Mouse (Mus musculus): ENCODE measurements at regions not wholly inside any gene's neighbourhood (a gene's known extent, or its start where the extent isn't known, plus 50 kb on each side); places are given as distances from the start of the nearest gene placed in this dataset.
A peak's percentile ranks its signal among the peaks of the same experiment; 100 is the strongest.

DNA sequence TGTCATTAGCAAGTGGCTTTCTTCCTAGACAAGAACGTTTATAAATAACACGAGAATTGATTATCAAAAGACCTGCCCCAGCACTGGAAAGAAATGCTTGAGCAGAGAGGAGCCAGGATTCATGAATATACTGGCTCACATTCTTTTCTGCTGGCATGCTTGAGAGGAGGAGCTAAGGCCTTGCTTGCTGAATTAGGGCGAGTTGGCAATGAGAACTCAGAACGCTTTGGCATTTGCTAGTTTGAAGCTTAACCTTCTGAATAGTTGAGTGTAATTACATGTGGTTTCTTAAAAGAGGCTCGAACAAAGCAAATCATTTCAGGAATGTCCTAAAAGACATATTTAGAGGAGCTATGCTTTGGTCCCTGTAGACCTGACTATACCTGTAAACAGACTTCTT, 91.5 kb downstream of the Gm10260 start:
- WGBS, result 43% methylated on average over 5 of the region's 5 CpGs
- Histone ChIP-seq H3K4me2 (replicated peaks; ENCODE audit: low read depth, low read length, severe bottlenecking) (no peak overlapping the region), H3K4me3 (replicated peaks; ENCODE audit: low read length) (no peak overlapping the region), H3K4me1 (ENCODE audit: control insufficient read depth, insufficient read depth, low read length) (peaks cover 9% of the 10 kb centered on the region; the same call in 1 of the 2 replicates), H3K36me3 (ENCODE audit: control insufficient read depth, insufficient read depth, low read length) (no peaks in the 10 kb centered on the region), H3K27ac (replicated peaks; ENCODE audit: low read depth, low read length) (peak overlapping the region; percentile 28; the same call in 1 of the 2 replicates), H3K9me3 (ENCODE audit: control insufficient read depth, low read length) (no peaks in the 10 kb centered on the region), H3K27me3 (ENCODE audit: control insufficient read depth, insufficient read depth, low read length) (no peaks in the 10 kb centered on the region), H3K9ac (ENCODE audit: low read depth, low read length, severe bottlenecking) (no peak overlapping the region)
- DNase-seq (ENCODE audit: low spot score) (no peak), ATAC-seq (ENCODE audit: low FRiP score, low read depth) (no peak)
- no peak for TF ChIP-seq POLR2A (IDR thresholded peaks at IDR 0.05; ENCODE audit: borderline replicate concordance, extremely low read depth, insufficient read depth, insufficient read length)

DNA sequence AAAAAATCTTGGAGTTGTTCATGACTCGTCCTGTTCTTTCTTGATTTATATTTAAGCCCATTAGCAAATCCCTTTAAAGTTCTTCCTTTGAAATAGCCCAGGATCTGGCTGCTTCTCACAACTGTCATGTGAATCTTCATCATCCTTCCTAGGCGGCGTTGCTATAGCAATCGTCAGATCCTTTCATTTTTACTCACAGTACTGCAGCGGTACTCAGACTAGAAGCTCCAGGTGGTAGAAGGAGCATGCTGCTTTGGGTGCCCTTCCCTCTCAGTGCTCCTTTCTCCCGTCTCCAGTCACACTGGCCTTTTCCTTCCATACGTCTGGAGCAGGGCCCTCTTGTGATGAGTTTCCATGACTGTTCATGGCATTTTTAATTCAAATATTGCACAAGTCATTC, 93.1 kb downstream of the Gm10260 start:
- Histone ChIP-seq H3K36me3 (ENCODE audit: control insufficient read depth, insufficient read depth, low read length) (no peaks in the 10 kb centered on the region), H3K4me2 (replicated peaks; ENCODE audit: low read depth, low read length, severe bottlenecking) (no peak overlapping the region), H3K9ac (ENCODE audit: low read depth, low read length, severe bottlenecking) (no peak overlapping the region), H3K27ac (replicated peaks; ENCODE audit: low read depth, low read length) (no peak overlapping the region), H3K4me1 (ENCODE audit: control insufficient read depth, insufficient read depth, low read length) (peaks cover 17% of the 10 kb centered on the region), H3K27me3 (ENCODE audit: control insufficient read depth, insufficient read depth, low read length) (no peaks in the 10 kb centered on the region), H3K4me3 (replicated peaks; ENCODE audit: low read length) (no peak overlapping the region), H3K9me3 (ENCODE audit: control insufficient read depth, low read length) (no peaks in the 10 kb centered on the region)
- 87% methylated on average over 7 of the region's 7 CpGs for WGBS
- ATAC-seq (ENCODE audit: low FRiP score, low read depth), result no peak
- TF ChIP-seq POLR2A (IDR thresholded peaks at IDR 0.05; ENCODE audit: borderline replicate concordance, extremely low read depth, insufficient read depth, insufficient read length), result no peak
- no peak for DNase-seq (ENCODE audit: low spot score)

DNA sequence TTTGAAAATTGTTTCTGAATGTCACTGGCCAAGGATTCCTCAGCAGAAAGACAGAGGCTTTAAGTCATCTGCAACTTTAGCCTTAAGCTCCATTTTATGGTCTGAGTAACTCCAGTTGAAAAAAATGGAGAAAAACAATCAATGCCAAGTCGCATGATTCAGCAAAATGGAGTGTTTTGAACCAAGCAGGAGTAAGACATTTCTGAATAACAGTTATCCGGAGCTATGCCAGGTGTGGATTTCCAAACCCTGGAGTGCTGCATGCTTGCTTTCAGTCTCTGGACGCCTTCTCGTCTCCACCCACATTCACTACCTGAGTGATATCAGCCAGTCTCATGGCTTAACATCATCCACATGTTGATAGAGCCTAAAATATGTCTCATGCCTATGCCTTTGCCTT, 93.7 kb downstream of the Gm10260 start:
- TF ChIP-seq POLR2A (IDR thresholded peaks at IDR 0.05; ENCODE audit: borderline replicate concordance, extremely low read depth, insufficient read depth, insufficient read length), result no peak
- Histone ChIP-seq H3K4me3 (replicated peaks; ENCODE audit: low read length) (no peak overlapping the region), H3K4me1 (ENCODE audit: control insufficient read depth, insufficient read depth, low read length) (peaks cover 17% of the 10 kb centered on the region), H3K9ac (ENCODE audit: low read depth, low read length, severe bottlenecking) (no peak overlapping the region), H3K36me3 (ENCODE audit: control insufficient read depth, insufficient read depth, low read length) (no peaks in the 10 kb centered on the region), H3K27me3 (ENCODE audit: control insufficient read depth, insufficient read depth, low read length) (no peaks in the 10 kb centered on the region), H3K4me2 (replicated peaks; ENCODE audit: low read depth, low read length, severe bottlenecking) (no peak overlapping the region), H3K27ac (replicated peaks; ENCODE audit: low read depth, low read length) (no peak overlapping the region), H3K9me3 (ENCODE audit: control insufficient read depth, low read length) (no peaks in the 10 kb centered on the region)
- 77% methylated on average over 4 of the region's 4 CpGs for WGBS
- no peak for ATAC-seq (ENCODE audit: low FRiP score, low read depth)
- no peak for DNase-seq (ENCODE audit: low spot score)

DNA sequence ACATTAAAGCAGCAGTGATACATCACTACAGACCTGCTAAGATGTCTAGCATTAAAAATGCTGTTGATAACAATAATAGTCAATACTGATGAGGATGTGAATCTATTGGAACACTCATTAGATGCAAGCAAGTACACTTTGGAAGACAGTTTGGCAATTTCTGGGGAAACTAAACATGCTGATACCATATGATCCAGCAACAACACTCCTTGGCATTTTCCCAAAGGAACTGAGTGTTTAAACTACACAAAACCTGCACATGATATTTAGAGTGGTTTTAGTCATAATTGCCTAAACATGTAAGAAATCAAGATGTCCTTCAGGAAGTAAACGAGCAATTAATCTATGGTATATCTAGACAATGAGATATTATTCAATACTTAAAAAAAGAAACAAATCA, 95.2 kb downstream of the Gm10260 start:
- peak; percentile 33 for DNase-seq (ENCODE audit: low spot score)
- 83% methylated on average over 1 of the region's 1 CpGs for WGBS
- TF ChIP-seq POLR2A (IDR thresholded peaks at IDR 0.05; ENCODE audit: borderline replicate concordance, extremely low read depth, insufficient read depth, insufficient read length), result no peak

DNA sequence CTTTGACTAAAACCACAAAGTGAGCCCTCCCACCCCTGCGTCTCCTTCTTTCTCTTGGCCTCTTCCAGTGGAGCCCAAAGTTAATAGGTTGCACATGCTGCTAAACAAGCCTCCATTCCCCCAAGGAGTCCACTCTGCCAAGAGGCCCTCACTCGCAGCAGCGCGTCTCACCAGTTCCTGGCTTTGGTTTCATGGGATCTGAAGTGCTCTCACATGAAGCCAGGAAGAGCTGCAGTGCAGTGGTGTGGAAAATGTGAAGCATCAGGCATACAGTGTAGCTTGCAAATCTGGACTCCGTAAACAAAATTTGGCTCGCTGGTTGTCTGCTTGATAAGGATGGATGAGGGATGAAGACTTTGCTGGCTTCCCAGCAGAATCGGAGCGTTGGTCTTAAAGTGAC, 97.7 kb downstream of the Gm10260 start:
- Histone ChIP-seq H3K4me3 (replicated peaks; ENCODE audit: low read length) (no peak overlapping the region), H3K27me3 (ENCODE audit: control insufficient read depth, insufficient read depth, low read length) (no peaks in the 10 kb centered on the region), H3K4me1 (ENCODE audit: control insufficient read depth, insufficient read depth, low read length) (peaks cover 8% of the 10 kb centered on the region), H3K9ac (ENCODE audit: low read depth, low read length, severe bottlenecking) (no peak overlapping the region), H3K36me3 (ENCODE audit: control insufficient read depth, insufficient read depth, low read length) (no peaks in the 10 kb centered on the region), H3K9me3 (ENCODE audit: control insufficient read depth, low read length) (no peaks in the 10 kb centered on the region), H3K4me2 (replicated peaks; ENCODE audit: low read depth, low read length, severe bottlenecking) (no peak overlapping the region), H3K27ac (replicated peaks; ENCODE audit: low read depth, low read length) (0 out of 2 replicates have a peak overlapping the region, but pooled peaks have one; percentile 48)
- peak; percentile 85 for DNase-seq (ENCODE audit: low spot score)
- TF ChIP-seq POLR2A (IDR thresholded peaks at IDR 0.05; ENCODE audit: borderline replicate concordance, extremely low read depth, insufficient read depth, insufficient read length), result no peak
- WGBS, result 38% methylated on average over 8 of the region's 8 CpGs
- ATAC-seq (ENCODE audit: low FRiP score, low read depth), result peak; percentile 80

More for the DNA sequence above, 95.2 kb downstream of the Gm10260 start:
- Histone ChIP-seq H3K4me2 (replicated peaks; ENCODE audit: low read depth, low read length, severe bottlenecking) (no peak overlapping the region), H3K4me1 (ENCODE audit: control insufficient read depth, insufficient read depth, low read length) (peaks cover 17% of the 10 kb centered on the region), H3K27me3 (ENCODE audit: control insufficient read depth, insufficient read depth, low read length) (no peaks in the 10 kb centered on the region), H3K4me3 (replicated peaks; ENCODE audit: low read length) (no peak overlapping the region), H3K9ac (ENCODE audit: low read depth, low read length, severe bottlenecking) (no peak overlapping the region), H3K27ac (replicated peaks; ENCODE audit: low read depth, low read length) (no peak overlapping the region), H3K9me3 (ENCODE audit: control insufficient read depth, low read length) (no peaks in the 10 kb centered on the region), H3K36me3 (ENCODE audit: control insufficient read depth, insufficient read depth, low read length) (no peaks in the 10 kb centered on the region)
- no peak for ATAC-seq (ENCODE audit: low FRiP score, low read depth)

DNA sequence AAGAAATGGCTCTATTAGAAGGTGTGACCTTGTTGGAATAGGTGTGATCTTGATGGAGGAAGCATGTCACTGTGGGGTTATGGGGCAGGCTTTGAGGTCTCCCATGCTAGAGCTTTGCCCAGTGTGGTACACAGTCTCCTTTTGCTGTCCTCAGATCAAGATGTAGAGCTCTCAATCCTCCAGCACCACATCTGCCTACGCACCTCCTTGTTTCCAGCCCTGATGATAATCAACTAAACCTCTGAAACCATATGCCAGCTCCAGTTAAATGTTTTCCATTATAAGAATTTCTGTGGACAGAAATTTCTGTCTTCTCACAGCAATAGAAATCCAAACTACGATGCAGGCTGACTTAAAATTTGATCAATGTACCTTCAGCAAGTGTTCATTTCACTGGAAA, 103.8 kb downstream of the Gm10260 start:
- Histone ChIP-seq H3K27me3 (ENCODE audit: control insufficient read depth, insufficient read depth, low read length) (no peaks in the 10 kb centered on the region), H3K9ac (ENCODE audit: low read depth, low read length, severe bottlenecking) (no peak overlapping the region), H3K27ac (replicated peaks; ENCODE audit: low read depth, low read length) (no peak overlapping the region), H3K4me3 (replicated peaks; ENCODE audit: low read length) (no peak overlapping the region), H3K4me1 (ENCODE audit: control insufficient read depth, insufficient read depth, low read length) (no peaks in the 10 kb centered on the region), H3K4me2 (replicated peaks; ENCODE audit: low read depth, low read length, severe bottlenecking) (no peak overlapping the region), H3K36me3 (ENCODE audit: control insufficient read depth, insufficient read depth, low read length) (no peaks in the 10 kb centered on the region), H3K9me3 (ENCODE audit: control insufficient read depth, low read length) (no peaks in the 10 kb centered on the region)
- TF ChIP-seq POLR2A (IDR thresholded peaks at IDR 0.05; ENCODE audit: borderline replicate concordance, extremely low read depth, insufficient read depth, insufficient read length), result no peak
- ATAC-seq (ENCODE audit: low FRiP score, low read depth), result no peak
- WGBS, result 95% methylated on average over 2 of the region's 2 CpGs
- DNase-seq (ENCODE audit: low spot score), result no peak
